Mouse (Mus musculus): ENCODE results near the gene Dock6. TPM values are rescaled to one million over a fixed set of nuclear protein-coding genes. Genes with fewer than 3 reads are reported as not detected.

The Dock6 gene
- polyA plus RNA-seq, 1 experiment from 2014 or later, result 14.0 TPM

DNA sequence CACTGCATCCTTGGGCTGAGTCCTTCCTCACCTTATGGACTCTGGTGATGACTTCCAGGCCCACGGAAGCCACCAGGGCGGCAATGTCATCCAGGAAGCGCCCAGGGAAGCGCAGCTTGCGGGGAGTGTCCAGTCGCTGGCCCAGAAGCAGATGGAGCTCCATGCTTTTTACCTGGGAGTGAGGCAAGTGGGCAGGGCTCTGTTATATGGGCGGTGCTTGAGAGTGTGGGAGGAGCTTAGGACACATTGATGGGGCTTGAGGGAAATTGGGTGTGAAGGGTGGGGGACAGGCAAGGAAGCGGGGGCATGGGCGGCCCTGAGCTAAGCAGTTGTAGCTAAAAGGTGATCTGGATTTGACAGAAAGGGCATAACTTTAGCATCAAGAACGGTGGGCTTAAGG is 28.1 kb downstream of the Dock6 start:
- no peaks in the 10 kb centered on the region for H3K36me3 ChIP-seq
- no peaks in the 10 kb centered on the region for H3K27me3 ChIP-seq (replicated peaks)
- no peaks in the 10 kb centered on the region for H3K4me1 ChIP-seq
- H3K27ac ChIP-seq (replicated peaks), result no peak overlapping the region
- no peaks in the 10 kb centered on the region for H3K9me3 ChIP-seq (replicated peaks)
- no peak overlapping the region for H3K4me2 ChIP-seq
- H3K4me3 ChIP-seq (replicated peaks), result no peak overlapping the region
- H3K9ac ChIP-seq (replicated peaks), result no peak overlapping the region
- 70% methylated on average over 10 of the region's 10 CpGs for WGBS
- ATAC-seq (ENCODE audit: low FRiP score), result no peak

- no peak for ATAC-seq (ENCODE audit: low FRiP score)
- Histone ChIP-seq H3K36me3 (no peaks in the 10 kb centered on the region), H3K27me3 (replicated peaks) (no peaks in the 10 kb centered on the region), H3K4me3 (replicated peaks) (no peak overlapping the region), H3K4me1 (no peaks in the 10 kb centered on the region), H3K9ac (replicated peaks) (no peak overlapping the region), H3K4me2 (no peak overlapping the region), H3K27ac (replicated peaks) (no peak overlapping the region), H3K9me3 (replicated peaks) (no peaks in the 10 kb centered on the region)
- WGBS, result 36% methylated on average over 4 of the region's 4 CpGs
Observed at GRCm38 (mm10) chr9:21823957-21824356, 28.5 kb downstream of the Dock6 start.

DNA sequence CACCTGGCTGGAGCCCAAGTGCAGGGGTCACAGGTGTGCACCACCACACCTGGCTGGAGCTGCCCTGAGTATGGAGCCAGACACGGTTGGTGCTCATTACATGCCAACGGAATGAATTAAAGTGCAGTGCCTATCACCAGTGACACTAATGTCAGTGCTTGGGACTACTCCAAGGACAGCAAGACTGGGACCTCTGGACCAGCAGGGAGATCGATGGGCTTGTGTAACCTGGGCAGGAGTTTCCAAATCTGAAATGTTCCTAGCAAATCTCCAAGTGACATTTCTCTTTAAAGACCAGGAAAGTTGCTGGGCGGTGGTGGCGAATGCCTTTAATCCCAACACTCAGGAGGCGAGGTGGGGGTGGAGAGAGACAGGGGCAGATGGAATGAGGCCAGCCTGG is 29.7 kb downstream of the Dock6 start:
- H3K9me3 ChIP-seq (replicated peaks), result no peaks in the 10 kb centered on the region

DNA sequence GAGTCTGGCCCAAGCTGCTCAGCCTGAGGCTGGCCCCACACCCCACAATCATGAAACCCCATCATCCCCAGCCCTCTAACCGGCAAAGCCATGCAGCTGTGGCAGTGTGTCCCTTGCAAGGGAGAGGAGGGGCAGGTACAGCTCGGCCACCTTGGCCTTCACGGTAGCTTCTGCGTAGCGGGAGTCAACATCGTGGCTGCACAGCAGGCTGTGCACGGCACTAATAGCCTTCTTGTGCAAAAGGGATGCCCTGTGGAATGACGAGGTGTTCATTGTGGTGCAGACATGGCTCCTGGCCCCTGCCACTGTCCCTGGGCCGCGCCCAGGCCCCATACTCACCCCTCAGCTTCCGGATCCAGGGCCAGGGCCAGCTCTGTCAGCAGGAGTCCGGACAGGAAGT is 32.3 kb downstream of the Dock6 start:
- Histone ChIP-seq H3K4me2 (no peak overlapping the region), H3K9me3 (replicated peaks) (no peaks in the 10 kb centered on the region), H3K27ac (replicated peaks) (no peak overlapping the region), H3K4me3 (replicated peaks) (no peak overlapping the region), H3K9ac (replicated peaks) (no peak overlapping the region), H3K27me3 (replicated peaks) (no peaks in the 10 kb centered on the region), H3K36me3 (no peaks in the 10 kb centered on the region), H3K4me1 (no peaks in the 10 kb centered on the region)
- WGBS, result 82% methylated on average over 12 of the region's 12 CpGs
- no peak for ATAC-seq (ENCODE audit: low FRiP score)

More for the DNA sequence above, 29.7 kb downstream of the Dock6 start:
- Histone ChIP-seq H3K4me3 (replicated peaks) (no peak overlapping the region), H3K4me2 (no peak overlapping the region), H3K36me3 (no peaks in the 10 kb centered on the region), H3K27me3 (replicated peaks) (no peaks in the 10 kb centered on the region), H3K9ac (replicated peaks) (no peak overlapping the region), H3K27ac (replicated peaks) (no peak overlapping the region), H3K4me1 (no peaks in the 10 kb centered on the region)
- no peak for ATAC-seq (ENCODE audit: low FRiP score)
- WGBS, result 91% methylated on average over 6 of the region's 6 CpGs

DNA sequence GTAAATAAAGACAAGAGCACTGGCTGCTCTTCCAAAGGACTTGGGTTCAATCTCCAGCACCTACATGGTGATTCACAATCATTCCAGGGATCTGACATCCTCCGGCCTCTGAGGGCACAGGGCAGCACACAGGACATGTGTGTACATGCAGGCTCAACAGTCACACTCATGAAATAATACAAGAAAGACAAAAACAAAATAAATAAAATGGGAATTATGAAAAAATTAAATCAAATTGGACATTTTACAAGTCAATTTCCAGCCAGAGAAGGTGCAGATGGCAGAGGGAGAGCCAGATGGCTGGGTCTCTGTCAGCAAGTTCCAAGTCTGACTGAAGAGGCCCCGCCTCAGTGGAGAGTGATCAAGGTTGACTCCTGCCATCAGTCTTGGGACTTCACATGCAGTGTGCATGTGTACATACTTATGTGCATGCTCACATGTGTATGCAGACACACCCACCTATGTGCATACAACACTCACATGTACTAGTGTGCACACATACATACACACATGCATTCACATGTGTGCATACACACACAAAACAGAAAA is 33.2 kb downstream of the Dock6 start:
- no peaks in the 10 kb centered on the region for H3K4me1 ChIP-seq
- no peaks in the 10 kb centered on the region for H3K9me3 ChIP-seq (replicated peaks)
- no peak overlapping the region for H3K4me2 ChIP-seq
- H3K27ac ChIP-seq (replicated peaks), result no peak overlapping the region
- H3K9ac ChIP-seq (replicated peaks), result no peak overlapping the region
- H3K4me3 ChIP-seq (replicated peaks), result no peak overlapping the region
- no peaks in the 10 kb centered on the region for H3K27me3 ChIP-seq (replicated peaks)
- no peak for ATAC-seq (ENCODE audit: low FRiP score)
- H3K36me3 ChIP-seq, result no peaks in the 10 kb centered on the region
- 90% methylated on average over 2 of the region's 2 CpGs for WGBS

- Histone ChIP-seq H3K36me3 (no peaks in the 10 kb centered on the region), H3K4me1 (no peaks in the 10 kb centered on the region), H3K27me3 (replicated peaks) (no peaks in the 10 kb centered on the region), H3K9ac (replicated peaks) (no peak overlapping the region), H3K27ac (replicated peaks) (no peak overlapping the region), H3K4me2 (no peak overlapping the region), H3K9me3 (replicated peaks) (no peaks in the 10 kb centered on the region), H3K4me3 (replicated peaks) (no peak overlapping the region)
- no peak for ATAC-seq (ENCODE audit: low FRiP score)
- WGBS, result 93% methylated on average over 6 of the region's 6 CpGs
Observed at GRCm38 (mm10) chr9:21818561-21818960, 33.9 kb downstream of the Dock6 start.

- no peak for ATAC-seq (ENCODE audit: low FRiP score)
- no peaks in the 10 kb centered on the region for H3K36me3 ChIP-seq
- H3K4me2 ChIP-seq, result no peak overlapping the region
- no peak overlapping the region for H3K4me3 ChIP-seq (replicated peaks)
- H3K27me3 ChIP-seq (replicated peaks), result no peaks in the 10 kb centered on the region
- no peak overlapping the region for H3K9ac ChIP-seq (replicated peaks)
- WGBS, result 87% methylated on average over 4 of the region's 4 CpGs
- H3K9me3 ChIP-seq (replicated peaks), result no peaks in the 10 kb centered on the region
- H3K4me1 ChIP-seq, result no peaks in the 10 kb centered on the region
- no peak overlapping the region for H3K27ac ChIP-seq (replicated peaks)
Observed at GRCm38 (mm10) chr9:21818125-21818524, 34.3 kb downstream of the Dock6 start.

GRCm38 (mm10) chr9:21816716-21817305 is 35.6 kb downstream of the Dock6 start:
- Histone ChIP-seq H3K4me3 (replicated peaks) (no peak overlapping the region), H3K36me3 (no peaks in the 10 kb centered on the region), H3K4me1 (no peaks in the 10 kb centered on the region), H3K9ac (replicated peaks) (no peak overlapping the region), H3K27me3 (replicated peaks) (no peaks in the 10 kb centered on the region), H3K9me3 (replicated peaks) (no peaks in the 10 kb centered on the region), H3K4me2 (no peak overlapping the region), H3K27ac (replicated peaks) (no peak overlapping the region)
- WGBS, result 74% methylated on average over 9 of the region's 9 CpGs
- no peak for ATAC-seq (ENCODE audit: low FRiP score)

DNA sequence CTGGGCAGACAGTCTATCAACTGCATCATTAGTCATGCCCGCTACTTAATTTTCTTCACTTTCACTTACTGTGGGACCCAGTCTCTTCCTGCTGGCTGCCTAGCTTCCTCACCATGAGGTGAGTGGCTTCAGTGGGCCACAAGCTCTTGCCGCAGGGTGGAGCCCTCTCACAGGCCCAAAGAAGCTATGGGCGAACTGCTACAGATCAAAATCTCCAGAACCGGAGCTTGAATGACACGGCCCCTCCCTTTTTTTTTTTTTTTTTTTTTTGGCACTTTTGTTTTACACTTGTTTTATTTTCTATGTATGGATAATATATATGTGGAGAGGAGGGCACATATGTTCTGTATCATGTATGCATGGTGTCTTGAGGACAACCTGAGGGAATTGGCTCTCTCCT is 41.3 kb downstream of the Dock6 start:
- H3K4me3 ChIP-seq (replicated peaks), result no peak overlapping the region
- H3K9me3 ChIP-seq (replicated peaks), result no peaks in the 10 kb centered on the region
- H3K27me3 ChIP-seq (replicated peaks), result no peaks in the 10 kb centered on the region
- H3K4me2 ChIP-seq, result no peak overlapping the region
- no peak overlapping the region for H3K27ac ChIP-seq (replicated peaks)
- 91% methylated on average over 5 of the region's 5 CpGs for WGBS
- H3K9ac ChIP-seq (replicated peaks), result no peak overlapping the region
- H3K36me3 ChIP-seq, result no peaks in the 10 kb centered on the region
- no peak for ATAC-seq (ENCODE audit: low FRiP score)
- no peaks in the 10 kb centered on the region for H3K4me1 ChIP-seq

DNA sequence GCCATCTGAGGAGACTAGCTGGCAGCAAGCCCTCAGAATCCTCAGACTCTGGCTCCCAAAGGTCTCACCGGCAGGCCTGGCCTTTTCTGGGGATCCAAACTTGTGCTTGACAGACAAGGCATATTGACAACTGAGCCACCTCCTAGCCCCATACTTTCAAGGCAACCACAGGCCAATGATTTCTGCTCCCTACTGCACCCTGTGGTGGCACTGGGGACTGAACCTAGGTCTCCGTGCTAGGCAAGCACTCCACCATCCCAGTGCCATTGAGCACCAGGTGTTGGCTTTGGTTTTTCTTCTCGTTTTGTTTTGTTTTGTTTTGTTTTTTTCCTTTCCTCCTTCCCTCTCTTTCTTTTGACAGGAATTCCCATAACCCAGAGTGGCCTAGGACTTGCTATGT is 43.9 kb downstream of the Dock6 start:
- WGBS, result 80% methylated on average over 3 of the region's 3 CpGs
- H3K27me3 ChIP-seq (replicated peaks), result no peaks in the 10 kb centered on the region
- no peaks in the 10 kb centered on the region for H3K9me3 ChIP-seq (replicated peaks)
- H3K4me3 ChIP-seq (replicated peaks), result no peak overlapping the region
- H3K4me2 ChIP-seq, result no peak overlapping the region
- no peak overlapping the region for H3K9ac ChIP-seq (replicated peaks)
- ATAC-seq (ENCODE audit: low FRiP score), result no peak
- no peak overlapping the region for H3K27ac ChIP-seq (replicated peaks)
- no peaks in the 10 kb centered on the region for H3K36me3 ChIP-seq
- peaks cover 4% of the 10 kb centered on the region; the same call in 1 of the 2 replicates for H3K4me1 ChIP-seq

DNA sequence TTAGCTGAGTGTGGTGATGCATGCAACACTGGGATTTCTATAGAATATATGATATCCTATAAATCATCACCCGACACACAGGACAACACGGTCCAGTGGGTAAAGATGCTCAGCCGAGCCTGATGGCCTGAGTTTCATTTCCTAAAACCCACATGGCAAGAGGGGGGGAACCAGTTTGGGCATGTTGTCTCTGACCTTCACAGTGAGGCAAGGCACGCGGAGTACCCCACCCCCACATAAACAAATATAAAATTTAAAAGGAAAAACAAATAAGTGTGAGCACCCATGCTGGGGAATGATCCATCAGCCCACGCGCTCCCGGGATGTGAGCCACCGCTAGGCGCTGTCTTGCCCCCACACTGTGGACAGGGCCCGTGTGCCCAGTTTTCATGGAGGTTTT is 45.5 kb downstream of the Dock6 start:
- ATAC-seq (ENCODE audit: low FRiP score), result no peak
- H3K27ac ChIP-seq (replicated peaks), result no peak overlapping the region

DNA sequence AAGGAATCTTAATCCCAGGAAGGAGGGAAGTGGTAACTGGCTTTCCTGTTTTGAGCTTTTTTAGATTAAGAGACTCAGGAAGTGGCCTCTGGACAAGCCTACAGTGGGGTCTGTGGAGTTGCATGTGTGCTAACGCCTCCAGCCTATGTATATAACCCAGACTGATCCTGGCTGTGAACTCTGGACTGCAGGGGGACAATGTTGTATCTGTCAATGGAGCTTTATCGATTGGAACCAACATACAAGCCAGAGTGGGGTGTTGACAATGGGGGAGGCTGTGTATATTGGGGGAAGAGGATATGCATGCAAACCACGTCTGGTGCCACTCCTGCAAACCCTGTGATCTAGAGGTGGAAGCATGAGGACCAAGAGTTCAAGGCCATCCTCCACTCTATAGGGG is 46.1 kb downstream of the Dock6 start:
- H3K9ac ChIP-seq (replicated peaks), result no peak overlapping the region
- no peak overlapping the region for H3K27ac ChIP-seq (replicated peaks)
- no peak overlapping the region for H3K4me3 ChIP-seq (replicated peaks)
- H3K4me1 ChIP-seq, result peaks cover 4% of the 10 kb centered on the region; the same call in 1 of the 2 replicates
- no peaks in the 10 kb centered on the region for H3K27me3 ChIP-seq (replicated peaks)
- H3K4me2 ChIP-seq, result no peak overlapping the region
- ATAC-seq (ENCODE audit: low FRiP score), result no peak
- 68% methylated on average over 3 of the region's 3 CpGs for WGBS
- no peaks in the 10 kb centered on the region for H3K9me3 ChIP-seq (replicated peaks)
- H3K36me3 ChIP-seq, result no peaks in the 10 kb centered on the region

More for the DNA sequence above, 45.5 kb downstream of the Dock6 start:
- H3K36me3 ChIP-seq, result no peaks in the 10 kb centered on the region
- H3K4me2 ChIP-seq, result no peak overlapping the region
- 78% methylated on average over 11 of the region's 11 CpGs for WGBS
- H3K4me3 ChIP-seq (replicated peaks), result no peak overlapping the region
- peaks cover 4% of the 10 kb centered on the region; the same call in 1 of the 2 replicates for H3K4me1 ChIP-seq
- no peak overlapping the region for H3K9ac ChIP-seq (replicated peaks)
- no peaks in the 10 kb centered on the region for H3K27me3 ChIP-seq (replicated peaks)
- H3K9me3 ChIP-seq (replicated peaks), result no peaks in the 10 kb centered on the region
